9 mouse cellular contexts compared by ENCODE assay signal in the genomic region with DNA sequence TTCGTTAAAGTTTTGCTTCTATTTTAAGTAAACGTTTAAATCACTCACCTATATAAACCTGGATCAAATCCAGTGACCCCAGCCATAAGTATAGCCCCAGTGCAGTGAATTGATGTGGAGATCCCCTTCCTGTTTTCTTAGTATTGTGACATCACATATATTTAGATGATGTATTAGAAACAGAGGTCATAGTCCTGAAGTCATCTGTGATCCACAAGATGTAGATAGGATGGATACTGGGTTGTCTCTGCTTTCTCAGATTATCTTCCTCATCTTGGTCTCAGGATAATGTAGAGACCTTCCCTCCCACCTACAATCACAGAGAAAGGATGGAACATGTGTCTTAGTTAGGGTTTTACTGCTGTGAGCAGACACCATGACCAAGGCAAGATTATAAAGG. TPM values are rescaled to one million over a fixed set of nuclear protein-coding genes. Genes with fewer than 3 reads are reported as not detected.
DNase-seq lines count a peak whose midpoint lies in the region; ATAC-seq and TF ChIP-seq lines count a peak whose summit lies in the region.
"Had no signal": no experiment of that assay in that cellular context is flagged by ENCODE, and none has a peak within 500 bp of the region (broad histone marks: within the 10 kb centered on the region; RNA-seq: fewer than 3 reads in every experiment).

A gene (minus strand): TSS at position 101 of the 400 bp plus-strand sequence.

- no peak for ATAC-seq in megakaryocyte-erythroid progenitor cell, adult 5-6 weeks (replicated peaks; ENCODE audit: low FRiP score, low TSS enrichment, poor library complexity, severe bottlenecking)

- no peak for TF ChIP-seq CTCF in left cerebral cortex, adult 2 months (IDR thresholded peaks at IDR 0.05)

- no peak within 1 kb of the TSS for H3K4me3 ChIP-seq in left cerebral cortex, adult 2 months

- intact Hi-C loops in left cerebral cortex, adult 2 months (cut with DNase I): no loop called here

- H3K27ac ChIP-seq in left cerebral cortex, adult 2 months: peak within 1 kb of the TSS; percentile 61

- DNase-seq in left cerebral cortex, adult 2 months (ENCODE audit: extremely low spot score in 1 of 2, low spot score in 2 of 2): no peak
- no peak for DNase-seq in left cerebral cortex, adult 9 months (ENCODE audit: low spot score in 2 of 2)
- DNase-seq in adrenal gland, postnatal 4 days (ENCODE audit: low spot score in 2 of 2): no peak
- no peak for DNase-seq in gonadal fat pad, adult 2 months (ENCODE audit: low read depth)
- no peak for DNase-seq in spleen, postnatal 10 days (ENCODE audit: low spot score in 2 of 2)
- DNase-seq in ovary, adult 18-20 months (ENCODE audit: low spot score): no peak
- DNase-seq: lung, postnatal 36 days; thymus, postnatal 4 days had no signal

RNA-seq across cellular contexts. Expression of the gene that starts here (rescaled TPM):
- 10 to 100 TPM; 43.3 to 45.7 TPM for total RNA-seq in left cerebral cortex, adult 2 months (2021)
- total RNA-seq in adrenal gland, postnatal 4 days (2021): 10 to 100 TPM; 26.8 to 27.3 TPM
- polyA plus RNA-seq in gonadal fat pad, adult 2 months (2012; rRNA removed): 16.2 and 20.6 TPM in 2 replicates
- total RNA-seq in megakaryocyte-erythroid progenitor cell, adult 5-6 weeks (2014; fragmentation: Nextera tagmentation): 22.6 and 26.7 TPM in 2 replicates
- total RNA-seq in megakaryocyte-erythroid progenitor cell, adult 5-6 weeks (2017): 16.0 and 18.3 TPM in 2 replicates
